8 mouse cellular contexts compared by ENCODE assay signal in the genomic region with DNA sequence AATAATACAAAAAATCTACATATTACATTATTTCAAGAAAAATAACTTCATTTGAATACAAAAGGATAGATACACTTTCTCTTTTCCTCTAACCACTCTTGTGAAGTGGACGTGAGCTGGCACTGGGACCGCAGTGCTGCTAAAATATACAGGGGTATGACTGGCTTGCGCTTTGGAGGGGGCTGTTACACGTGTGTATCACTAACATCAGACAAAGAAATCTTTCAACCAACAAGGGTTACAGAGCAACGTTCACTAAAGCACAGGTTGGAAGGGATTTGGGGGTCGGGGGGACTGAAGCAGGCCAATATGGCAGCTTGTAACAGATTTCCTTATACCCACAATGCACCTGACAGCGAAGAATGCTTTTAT.
DNase-seq lines count a peak whose midpoint lies in the region; ATAC-seq and TF ChIP-seq lines count a peak whose summit lies in the region.

No protein-coding gene starts in this region.

- TF ChIP-seq CTCF in kidney, adult 2 months (conservative IDR thresholded peaks at IDR 0.05; ENCODE audit: insufficient read depth, insufficient read length, low read depth, low read length) = no peak

- no peak overlapping the region for H3K9ac ChIP-seq in kidney, embryonic 15.5 days
- H3K9ac ChIP-seq in embryonic facial prominence, embryonic 12.5 days = no peak overlapping the region
- H3K9ac ChIP-seq in hindbrain, embryonic 12.5 days = no peak overlapping the region
- H3K9ac ChIP-seq in midbrain, embryonic 14.5 days (replicated peaks; ENCODE audit: low read length) = peak overlapping the region; percentile 57; the same call in 1 of the 2 replicates

- H3K4me3 ChIP-seq in kidney, embryonic 15.5 days (replicated peaks) = peak overlapping the region; percentile 44
- H3K4me3 ChIP-seq in kidney, adult 2 months (ENCODE audit: insufficient read depth, low read depth, low read length) = no peak overlapping the region
- H3K4me3 ChIP-seq in embryonic facial prominence, embryonic 12.5 days = peak overlapping the region; percentile 42
- H3K4me3 ChIP-seq in hindbrain, embryonic 12.5 days = peak overlapping the region; percentile 42
- H3K4me3 ChIP-seq in midbrain, embryonic 14.5 days (replicated peaks; ENCODE audit: low read depth, low read length) = peak overlapping the region; percentile 34; the same call in 1 of the 2 replicates

- no peaks in the 10 kb centered on the region for H3K27me3 ChIP-seq in kidney, embryonic 15.5 days
- no peaks in the 10 kb centered on the region for H3K27me3 ChIP-seq in kidney, adult 2 months (replicated peaks; ENCODE audit: control insufficient read depth, insufficient read depth, low read length)
- H3K27me3 ChIP-seq in embryonic facial prominence, embryonic 12.5 days = no peaks in the 10 kb centered on the region
- H3K27me3 ChIP-seq in hindbrain, embryonic 12.5 days = no peaks in the 10 kb centered on the region
- H3K27me3 ChIP-seq in midbrain, embryonic 14.5 days (ENCODE audit: control insufficient read depth, insufficient read depth, low read length) = no peaks in the 10 kb centered on the region

- WGBS in kidney, embryonic 15.5 days = 63% methylated on average over 7 of the region's 7 CpGs
- 63% methylated on average over 7 of the region's 7 CpGs for WGBS in kidney, adult 2 months
- 65% methylated on average over 7 of the region's 7 CpGs for WGBS in embryonic facial prominence, embryonic 12.5 days
- whole genome bisulfite sequencing in hindbrain, embryonic 12.5 days = 57% methylated on average over 7 of the region's 7 CpGs
- WGBS in midbrain, embryonic 14.5 days = 58% methylated on average over 7 of the region's 7 CpGs

- DNase-seq in kidney, adult 2 months = no peak
- no peak for DNase-seq in midbrain, embryonic 14.5 days
- DNase-seq in spleen, postnatal 10 days (ENCODE audit: low spot score in 2 of 2) = no peak
- DNase-seq in cerebellum, postnatal 14 days = no peak
- no peak for DNase-seq in cerebellum, postnatal 10 days

- peak overlapping the region; percentile 90 for H3K4me2 ChIP-seq in kidney, embryonic 15.5 days
- peak overlapping the region; percentile 81 for H3K4me2 ChIP-seq in embryonic facial prominence, embryonic 12.5 days (replicated peaks)
- peak overlapping the region; percentile 75 for H3K4me2 ChIP-seq in hindbrain, embryonic 12.5 days (replicated peaks)
- H3K4me2 ChIP-seq in midbrain, embryonic 14.5 days (ENCODE audit: low read length) = peak overlapping the region; percentile 76

- H3K4me1 ChIP-seq in kidney, embryonic 15.5 days = peaks cover 15% of the 10 kb centered on the region
- no peaks in the 10 kb centered on the region for H3K4me1 ChIP-seq in kidney, adult 2 months (ENCODE audit: control insufficient read depth, insufficient read depth, low read length)
- H3K4me1 ChIP-seq in embryonic facial prominence, embryonic 12.5 days = peaks cover 13% of the 10 kb centered on the region; the same call in 1 of the 2 replicates
- peaks cover 14% of the 10 kb centered on the region for H3K4me1 ChIP-seq in hindbrain, embryonic 12.5 days
- peaks cover 18% of the 10 kb centered on the region; the same call in 1 of the 2 replicates for H3K4me1 ChIP-seq in midbrain, embryonic 14.5 days (ENCODE audit: control insufficient read depth, insufficient read depth, low read length)

- no peak for TF ChIP-seq POLR2A in kidney, adult 2 months (IDR thresholded peaks at IDR 0.05; ENCODE audit: low read depth, low read length)

- H3K27ac ChIP-seq in kidney, embryonic 15.5 days = no peak overlapping the region
- no peak overlapping the region for H3K27ac ChIP-seq in kidney, adult 2 months (ENCODE audit: insufficient read depth, low read depth, low read length)
- no peak overlapping the region for H3K27ac ChIP-seq in embryonic facial prominence, embryonic 12.5 days
- H3K27ac ChIP-seq in hindbrain, embryonic 12.5 days = peak overlapping the region; percentile 89; the same call in 1 of the 2 replicates
- H3K27ac ChIP-seq in midbrain, embryonic 14.5 days (replicated peaks; ENCODE audit: low read depth, low read length) = peak overlapping the region; percentile 92

- H3K36me3 ChIP-seq in kidney, embryonic 15.5 days = no peaks in the 10 kb centered on the region
- no peaks in the 10 kb centered on the region for H3K36me3 ChIP-seq in kidney, adult 2 months (ENCODE audit: control insufficient read depth, insufficient read depth, low read length)
- no peaks in the 10 kb centered on the region for H3K36me3 ChIP-seq in embryonic facial prominence, embryonic 12.5 days
- no peaks in the 10 kb centered on the region for H3K36me3 ChIP-seq in hindbrain, embryonic 12.5 days
- H3K36me3 ChIP-seq in midbrain, embryonic 14.5 days (ENCODE audit: control insufficient read depth, insufficient read depth, low read length) = no peaks in the 10 kb centered on the region

- H3K9me3 ChIP-seq in kidney, embryonic 15.5 days (replicated peaks) = no peaks in the 10 kb centered on the region
- H3K9me3 ChIP-seq in embryonic facial prominence, embryonic 12.5 days = no peaks in the 10 kb centered on the region
- H3K9me3 ChIP-seq in hindbrain, embryonic 12.5 days (replicated peaks) = no peaks in the 10 kb centered on the region
- no peaks in the 10 kb centered on the region for H3K9me3 ChIP-seq in midbrain, embryonic 14.5 days (ENCODE audit: control insufficient read depth, low read length)

- peak; percentile 14; the same call in 1 of the 2 replicates for ATAC-seq in kidney, embryonic 15.5 days (replicated peaks; ENCODE audit: low FRiP score)
- ATAC-seq in embryonic facial prominence, embryonic 12.5 days (ENCODE audit: insufficient number of reproducible peaks, insufficient read depth, low FRiP score, low TSS enrichment) = 0 out of 2 replicates have a peak, but pooled peaks have one; percentile 18
- peak; percentile 39 for ATAC-seq in hindbrain, embryonic 12.5 days (ENCODE audit: low FRiP score)
- peak; percentile 22 for ATAC-seq in midbrain, embryonic 14.5 days (ENCODE audit: low FRiP score, low TSS enrichment)

Comparison
In these comparisons a context has a peak if more than half of its experiments do, and no peak if none do; other contexts are left out.
1. H3K27ac ChIP-seq: peak in hindbrain, embryonic 12.5 days (single experiment) and midbrain, embryonic 14.5 days (single experiment); none in kidney, embryonic 15.5 days (single experiment), kidney, adult 2 months (single experiment) and embryonic facial prominence, embryonic 12.5 days (single experiment).
2. Peak in every context shown above with its lines, with median percentiles within 50 percentile points of each other: ATAC-seq and H3K4me2 ChIP-seq.